Mouse (Mus musculus): ENCODE data around the gene Kcnma1.

Kcnma1 gene

GRCm38 (mm10) chr14:23782845-23783609 lies 231.3 kb downstream of the Kcnma1 start:
- no peak for DNase-seq (ENCODE audit: low spot score in 2 of 2)

DNA sequence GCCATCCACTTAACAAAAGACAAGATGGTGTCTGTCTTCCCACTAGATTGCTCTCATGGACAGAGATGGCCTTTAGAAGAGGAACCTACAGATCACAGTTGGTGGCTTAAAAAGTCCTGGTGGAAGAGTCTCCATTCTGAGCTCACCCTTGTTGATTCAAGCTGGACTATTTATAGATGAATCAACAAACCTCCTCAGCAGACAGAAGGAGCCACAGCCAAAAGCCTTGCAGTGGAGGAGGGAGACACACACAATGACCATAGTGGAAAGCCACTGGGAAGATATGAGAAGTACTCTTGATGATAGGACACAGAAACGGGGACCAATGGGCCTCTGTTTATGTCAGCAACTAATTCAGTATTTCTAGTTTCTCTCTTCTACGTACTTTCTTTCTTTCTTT lies 239.7 kb downstream of the Kcnma1 start:
- DNase-seq (ENCODE audit: low spot score in 2 of 2), result no peak

- no peak for DNase-seq (ENCODE audit: low spot score in 2 of 2)
These were observed 241.6 kb downstream of the Kcnma1 start for GRCm38 (mm10) chr14:23772685-23773084.

GRCm38 (mm10) chr14:23771794-23772193 lies 242.5 kb downstream of the Kcnma1 start:
- DNase-seq (ENCODE audit: low spot score in 2 of 2), result no peak

DNA sequence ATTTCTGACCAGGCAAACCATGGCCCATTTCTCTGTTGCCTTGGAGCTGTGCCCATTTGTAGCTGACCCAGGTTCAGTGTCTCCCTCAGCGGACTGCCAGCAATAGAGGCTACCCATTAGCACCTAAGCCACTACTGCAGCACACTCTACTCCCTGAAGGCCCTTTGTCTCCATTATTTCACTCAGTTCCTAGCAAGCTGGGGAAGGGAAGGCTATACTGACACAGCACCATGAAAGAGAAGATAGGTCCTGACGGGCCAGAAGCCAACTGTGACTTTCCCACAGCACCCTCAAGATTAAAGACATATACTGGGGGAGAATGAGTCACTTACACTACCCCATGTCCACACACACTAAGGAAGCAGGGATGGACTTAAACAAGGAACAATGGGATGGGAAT lies 251.8 kb downstream of the Kcnma1 start:
- no peak for DNase-seq (ENCODE audit: low spot score in 2 of 2)

GRCm38 (mm10) chr14:23759626-23760025 lies 254.7 kb downstream of the Kcnma1 start:
- no peak for DNase-seq (ENCODE audit: low spot score in 2 of 2)

DNA sequence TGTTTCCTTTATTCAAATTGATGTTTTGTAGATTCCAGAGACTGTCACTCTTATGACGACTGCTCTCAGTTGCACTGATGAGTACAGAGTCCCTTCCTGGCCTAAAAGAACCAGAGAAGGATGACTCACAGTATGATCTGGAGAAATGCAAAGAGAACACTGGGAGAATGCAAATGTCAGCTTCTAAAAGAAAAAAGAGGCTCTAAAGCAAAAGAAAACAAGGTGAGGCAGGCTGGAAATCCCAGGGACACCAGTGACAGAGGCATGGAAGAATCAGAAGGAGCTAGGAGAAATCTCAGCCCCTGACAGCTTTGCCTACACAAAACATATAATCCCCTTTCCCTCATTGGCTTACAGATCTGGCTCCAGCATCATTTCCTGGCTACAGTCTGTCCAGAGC lies 255.9 kb downstream of the Kcnma1 start:
- no peak for DNase-seq (ENCODE audit: low spot score in 2 of 2)

DNA sequence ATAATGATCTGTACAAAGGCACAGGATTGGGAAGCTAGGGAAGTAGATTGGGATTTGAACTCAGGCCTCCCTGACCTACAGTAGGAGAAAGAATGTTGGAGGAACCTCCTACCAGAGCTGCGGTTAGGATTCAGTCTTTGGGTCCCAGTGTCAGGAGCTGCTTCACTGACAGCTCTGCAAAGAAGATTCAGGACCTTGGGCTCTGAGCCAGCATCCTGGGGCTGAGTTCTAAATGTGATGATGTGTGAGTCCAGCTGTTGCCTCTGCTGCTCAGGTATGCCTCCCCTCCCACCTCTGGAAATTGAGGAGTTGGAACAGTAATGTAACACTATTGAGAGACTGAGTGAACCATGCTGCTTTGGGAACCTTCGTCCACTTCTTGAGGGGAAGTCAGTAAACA lies 266.3 kb downstream of the Kcnma1 start:
- no peak for DNase-seq (ENCODE audit: low spot score in 2 of 2)

DNA sequence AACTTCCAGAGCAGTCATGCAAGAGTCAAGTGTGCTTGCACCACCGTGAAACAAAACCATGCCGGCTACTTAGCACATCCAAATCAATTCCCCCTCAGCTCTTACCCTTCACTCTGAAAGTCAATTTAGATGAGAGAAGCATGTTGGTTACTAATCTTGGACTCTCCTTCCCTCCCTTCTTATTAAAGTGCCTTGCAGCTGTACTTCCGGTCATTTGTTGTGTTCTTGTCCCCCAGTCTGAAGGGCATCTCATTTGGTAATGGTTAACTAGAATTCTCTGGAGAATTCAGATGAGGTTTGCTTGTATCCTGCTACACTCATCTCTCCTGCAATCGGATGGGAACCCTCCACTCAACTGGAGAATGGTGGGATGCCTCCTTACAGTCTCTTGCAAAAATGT lies 267.3 kb downstream of the Kcnma1 start:
- no peak for DNase-seq (ENCODE audit: low spot score in 2 of 2)

DNA sequence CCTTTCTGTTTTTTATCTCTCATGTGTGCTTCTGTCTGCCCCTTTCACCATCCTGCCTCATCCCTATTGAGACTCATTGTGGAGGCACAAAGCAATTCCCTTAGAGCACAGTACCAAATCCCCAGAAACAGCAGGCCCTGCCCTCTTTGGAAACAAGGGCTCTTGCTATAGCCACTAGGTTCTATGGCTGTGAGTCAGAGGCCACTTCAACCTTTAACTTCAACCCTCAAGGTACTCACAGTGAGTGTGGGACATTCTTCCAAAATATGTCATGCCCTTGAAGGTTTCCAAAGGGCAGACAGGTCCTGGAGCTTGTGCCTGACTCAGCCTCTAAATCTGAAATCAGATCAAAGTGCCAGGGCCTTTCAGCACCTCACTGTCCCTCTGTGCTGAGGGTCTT lies 272.8 kb downstream of the Kcnma1 start:
- DNase-seq (ENCODE audit: low spot score in 2 of 2), result no peak

DNA sequence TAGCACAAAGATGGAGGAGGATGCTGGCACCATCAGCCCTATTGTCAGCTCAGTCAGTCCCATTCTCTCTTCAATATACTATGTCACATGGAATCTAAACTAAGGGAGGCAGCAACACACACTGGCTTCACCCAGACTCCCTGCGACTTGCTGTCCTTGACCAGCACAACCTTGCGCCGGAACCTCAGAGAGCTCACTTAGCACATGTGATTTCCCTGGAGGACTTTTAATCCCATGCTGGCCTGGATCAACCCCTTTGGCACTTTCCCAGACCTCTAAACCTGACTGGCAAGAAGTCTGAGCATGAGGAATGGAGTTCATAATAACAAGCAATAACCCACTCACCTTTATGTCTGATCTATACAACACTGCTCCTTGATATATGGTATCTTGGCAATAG lies 280.1 kb downstream of the Kcnma1 start:
- no peak for DNase-seq (ENCODE audit: low spot score in 2 of 2)

GRCm38 (mm10) chr14:23729377-23729776 lies 284.9 kb downstream of the Kcnma1 start:
- DNase-seq (ENCODE audit: low spot score in 2 of 2), result no peak

DNA sequence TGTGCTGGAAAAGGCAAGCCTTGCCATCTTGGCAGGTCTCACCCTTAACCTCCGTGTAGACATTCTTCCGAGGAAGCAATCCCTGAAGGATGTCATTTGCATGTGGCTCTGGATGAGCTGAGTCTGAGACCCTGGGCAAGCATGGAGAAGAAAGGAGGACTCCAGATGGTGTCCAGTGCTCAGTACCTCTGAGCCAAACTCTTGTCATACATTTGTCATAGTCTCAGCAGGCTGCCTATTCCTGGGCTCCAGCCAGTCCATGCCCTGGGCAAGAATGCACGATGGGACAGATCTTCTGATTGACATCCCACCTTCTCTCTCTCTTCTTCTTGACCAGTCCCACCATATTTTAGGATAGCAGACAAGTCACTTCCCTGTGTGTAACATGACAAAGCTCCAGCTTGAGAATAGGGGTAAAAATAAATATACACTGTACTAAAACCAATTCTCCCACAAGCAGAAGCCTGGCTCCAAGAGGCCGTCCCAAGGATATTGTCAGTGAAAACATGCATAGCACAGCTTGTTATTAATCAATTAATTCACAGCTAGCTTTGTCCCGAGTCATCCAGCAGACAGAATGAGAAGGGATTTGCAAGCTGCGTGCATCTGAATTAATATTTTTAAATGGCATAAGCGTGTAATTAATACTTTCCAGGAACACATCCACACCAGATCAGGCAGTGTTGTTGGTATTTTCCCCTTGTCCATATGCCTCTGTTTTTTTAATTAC lies 290.4 kb downstream of the Kcnma1 start:
- DNase-seq (ENCODE audit: low spot score in 2 of 2), result no peak

- no peak for DNase-seq (ENCODE audit: low spot score in 2 of 2)
These were observed 295.0 kb downstream of the Kcnma1 start for GRCm38 (mm10) chr14:23719246-23719645.

DNA sequence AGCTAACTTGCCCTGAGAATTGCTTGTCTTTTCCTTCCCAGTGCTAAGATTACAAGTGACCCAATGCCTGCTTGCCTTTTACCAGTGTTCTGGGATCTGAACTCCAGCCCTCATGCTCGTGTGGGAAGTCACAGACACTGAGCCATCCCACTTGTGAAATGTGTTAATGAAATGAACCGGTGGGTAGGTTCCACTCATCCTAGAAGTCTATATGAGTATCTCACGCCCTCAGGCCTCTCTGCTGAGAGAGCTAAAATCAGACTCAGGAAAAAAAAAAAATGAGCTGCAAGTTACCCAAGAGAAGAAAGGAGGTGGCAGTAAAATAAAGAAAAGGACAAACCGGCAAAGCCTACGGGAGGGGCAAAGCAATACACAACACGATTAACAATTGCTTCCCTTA lies 295.6 kb downstream of the Kcnma1 start:
- DNase-seq (ENCODE audit: low spot score in 2 of 2), result no peak

DNA sequence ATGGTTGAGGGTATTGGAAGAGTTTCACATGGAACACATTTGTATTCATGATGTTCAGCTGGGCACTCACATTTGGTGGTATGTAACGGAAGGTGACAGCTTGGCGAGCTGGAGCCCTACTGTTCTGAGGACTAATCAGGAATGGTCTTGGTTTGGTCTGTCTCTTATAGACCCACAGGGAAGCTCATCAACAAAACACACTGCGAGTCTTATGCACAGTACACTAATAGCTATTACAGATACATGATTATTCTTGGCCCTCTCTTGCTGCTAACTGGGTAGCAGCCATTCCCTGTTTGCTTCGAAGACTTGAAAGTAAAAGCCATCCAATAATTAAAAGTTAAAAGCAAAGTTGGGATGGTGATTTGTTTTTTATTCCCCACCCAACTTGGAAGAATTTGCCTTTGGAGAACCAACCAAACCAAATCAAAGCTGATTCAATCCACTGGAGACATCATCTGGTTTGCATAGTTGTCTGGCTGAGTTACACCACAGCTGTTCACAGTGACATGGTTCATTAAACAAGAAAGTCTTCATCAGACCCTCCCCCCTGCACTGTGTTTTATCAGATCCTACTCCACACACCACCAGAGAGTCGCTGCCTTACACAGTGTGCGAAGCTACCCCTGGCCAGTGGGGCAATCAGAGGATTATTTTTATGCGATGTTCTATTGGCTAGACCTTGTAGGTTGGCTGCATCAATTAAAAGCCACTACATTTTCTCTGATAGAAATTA lies 299.7 kb downstream of the Kcnma1 start:
- no peak for DNase-seq (ENCODE audit: low spot score in 2 of 2)

GRCm38 (mm10) chr14:23712891-23713290 lies 301.4 kb downstream of the Kcnma1 start:
- no peak for DNase-seq (ENCODE audit: low spot score in 2 of 2)

DNA sequence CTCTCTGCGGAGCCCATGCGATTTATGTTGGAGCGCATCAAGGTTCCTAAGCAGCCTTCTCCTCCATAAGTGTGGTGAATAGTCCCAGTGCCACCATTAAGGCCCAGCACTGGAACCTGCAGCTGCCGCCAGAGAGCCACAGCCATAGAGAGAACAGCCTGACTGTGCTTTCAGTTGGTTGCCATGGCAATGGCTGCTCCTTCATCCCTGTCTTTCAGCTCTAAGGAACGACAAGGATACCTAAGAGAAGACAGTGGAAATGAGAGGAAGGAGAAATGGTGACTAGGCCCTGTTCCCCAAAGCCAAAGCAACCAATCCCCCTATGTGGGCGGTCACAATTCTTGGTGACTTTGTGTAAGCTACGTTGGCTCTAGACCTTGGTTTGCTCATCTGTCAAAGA lies 303.3 kb downstream of the Kcnma1 start:
- DNase-seq (ENCODE audit: low spot score in 2 of 2), result no peak

GRCm38 (mm10) chr14:23706837-23707236 lies 307.5 kb downstream of the Kcnma1 start:
- no peak for DNase-seq (ENCODE audit: low spot score in 2 of 2)

- DNase-seq (ENCODE audit: low spot score in 2 of 2), result no peak
These were observed 308.6 kb downstream of the Kcnma1 start for GRCm38 (mm10) chr14:23705647-23706046.

DNA sequence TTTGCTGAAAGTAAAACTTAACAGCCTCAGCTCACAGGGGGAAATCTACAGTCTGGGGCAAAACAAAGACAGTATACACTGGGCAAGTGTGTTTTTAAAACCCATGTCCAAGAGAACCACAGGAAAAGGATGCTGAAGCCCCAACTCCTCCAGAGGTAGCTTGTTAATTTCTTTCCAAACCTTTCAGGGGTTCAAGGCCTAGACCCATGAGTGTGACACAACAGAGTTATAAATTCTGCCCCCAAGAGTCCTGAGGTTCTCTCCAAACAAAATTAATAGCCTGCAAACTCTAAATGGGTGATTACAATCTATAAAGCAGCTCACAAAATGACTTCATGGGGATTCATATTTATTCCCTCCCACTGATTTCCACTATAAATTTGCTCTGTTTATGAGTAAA lies 310.0 kb downstream of the Kcnma1 start:
- DNase-seq (ENCODE audit: low spot score in 2 of 2), result no peak

DNA sequence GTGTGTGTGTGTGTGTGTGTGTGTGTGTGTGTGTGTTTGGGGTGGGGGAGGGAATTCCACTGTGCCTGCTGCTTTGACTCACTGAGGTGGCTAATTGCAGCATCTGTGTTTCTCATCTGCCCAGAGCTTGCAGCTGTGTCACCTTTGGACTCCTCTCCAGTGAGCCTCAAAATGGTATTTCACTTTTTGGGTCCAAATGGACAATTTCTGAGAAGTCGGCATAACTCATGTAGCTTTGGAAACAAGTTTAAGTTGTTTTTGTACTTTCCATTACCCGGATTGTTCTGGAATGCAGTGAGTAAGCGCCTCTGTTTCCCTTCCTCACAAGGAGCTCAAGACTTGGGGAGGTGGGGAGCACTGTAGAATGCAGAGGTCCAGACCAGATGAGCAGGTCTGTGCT lies 317.9 kb downstream of the Kcnma1 start:
- no peak for DNase-seq (ENCODE audit: low spot score in 2 of 2)

GRCm38 (mm10) chr14:23689681-23690080 lies 324.6 kb downstream of the Kcnma1 start:
- DNase-seq (ENCODE audit: low spot score in 2 of 2), result no peak
